ENCODE assay signal across 24 mouse cellular contexts in genomic region chr13:21915487-21915886, GRCm38 (mm10). TPM values are rescaled to one million over a fixed set of nuclear protein-coding genes. Genes with fewer than 3 reads are reported as not detected.
DNase-seq lines count a peak whose midpoint lies in the region; ATAC-seq lines count a peak whose summit lies in the region.
"Had no signal": no experiment of that assay in that cellular context is flagged by ENCODE, and none has a peak within 500 bp of the region (broad histone marks: within the 10 kb centered on the region; RNA-seq: fewer than 3 reads in every experiment).

No protein-coding gene starts in this region.

- no peaks in the 10 kb centered on the region for H3K36me3 ChIP-seq in heart, embryonic 10.5 days
- no peaks in the 10 kb centered on the region for H3K36me3 ChIP-seq in midbrain, embryonic 10.5 days
- H3K36me3 ChIP-seq in midbrain, embryonic 13.5 days = no peaks in the 10 kb centered on the region
- H3K36me3 ChIP-seq in liver, embryonic 12.5 days = no peaks in the 10 kb centered on the region
- H3K36me3 ChIP-seq in midbrain, embryonic 16.5 days (ENCODE audit: control insufficient read depth, insufficient read depth, low read length) = no peaks in the 10 kb centered on the region
- H3K36me3 ChIP-seq: forebrain, embryonic 12.5 days; G1E; hindbrain, embryonic 10.5 days; neural tube, embryonic 15.5 days; stomach, embryonic 15.5 days had no signal

- H3K4me1 ChIP-seq in heart, embryonic 10.5 days = peaks cover 8% of the 10 kb centered on the region; the same call in 1 of the 2 replicates
- peaks cover 34% of the 10 kb centered on the region for H3K4me1 ChIP-seq in midbrain, embryonic 10.5 days
- H3K4me1 ChIP-seq in midbrain, embryonic 13.5 days (replicated peaks) = peaks cover 14% of the 10 kb centered on the region
- H3K4me1 ChIP-seq in liver, embryonic 12.5 days = peaks cover 74% of the 10 kb centered on the region
- H3K4me1 ChIP-seq in midbrain, embryonic 16.5 days (ENCODE audit: control insufficient read depth, insufficient read depth, low read length) = peaks cover 9% of the 10 kb centered on the region

- WGBS in heart, embryonic 10.5 days = 45% methylated on average over 5 of the region's 5 CpGs
- WGBS in midbrain, embryonic 10.5 days = 42% methylated on average over 5 of the region's 5 CpGs
- WGBS in midbrain, embryonic 13.5 days = 52% methylated on average over 5 of the region's 5 CpGs
- 28% methylated on average over 5 of the region's 5 CpGs for WGBS in liver, embryonic 12.5 days (ENCODE audit: insufficient replicate concordance)
- 53% methylated on average over 5 of the region's 5 CpGs for WGBS in midbrain, embryonic 16.5 days

- DNase-seq in heart, embryonic 10.5 days (ENCODE audit: low spot score) = no peak
- no peak for DNase-seq in heart, adult 8-10 months (ENCODE audit: low spot score)
- no peak for DNase-seq in midbrain, embryonic 10.5 days (ENCODE audit: low spot score)
- DNase-seq: adrenal gland, adult 2 months; cerebellum, adult 9-10 months; gastrocnemius, postnatal 36 days; heart, postnatal 10 days; kidney, adult 11 months; kidney, postnatal 14 days; left cerebral cortex, postnatal 4 days; lung, postnatal 4 days; thymus, adult 18-20 months; thymus, postnatal 4 days had no signal

- H3K27me3 ChIP-seq in heart, embryonic 10.5 days (ENCODE audit: insufficient read depth, poor library complexity, severe bottlenecking) = no peaks in the 10 kb centered on the region
- peaks cover 26% of the 10 kb centered on the region; the same call in 1 of the 2 replicates for H3K27me3 ChIP-seq in midbrain, embryonic 10.5 days (ENCODE audit: low read depth, poor library complexity, severe bottlenecking)
- H3K27me3 ChIP-seq in midbrain, embryonic 13.5 days = peaks cover 71% of the 10 kb centered on the region
- H3K27me3 ChIP-seq in liver, embryonic 12.5 days (replicated peaks) = peaks cover 9% of the 10 kb centered on the region; the same call in 1 of the 2 replicates
- H3K27me3 ChIP-seq in midbrain, embryonic 16.5 days (ENCODE audit: control insufficient read depth, insufficient read depth, low read depth, low read length) = peaks cover 46% of the 10 kb centered on the region

- H3K9me3 ChIP-seq in heart, embryonic 10.5 days = no peaks in the 10 kb centered on the region
- H3K9me3 ChIP-seq in midbrain, embryonic 10.5 days (replicated peaks) = no peaks in the 10 kb centered on the region
- H3K9me3 ChIP-seq in midbrain, embryonic 13.5 days = no peaks in the 10 kb centered on the region
- H3K9me3 ChIP-seq in liver, embryonic 12.5 days (replicated peaks) = no peaks in the 10 kb centered on the region
- no peaks in the 10 kb centered on the region for H3K9me3 ChIP-seq in midbrain, embryonic 16.5 days (replicated peaks; ENCODE audit: control insufficient read depth, low read length, poor library complexity, severe bottlenecking)
- H3K9me3 ChIP-seq: forebrain, embryonic 12.5 days; G1E; hindbrain, embryonic 10.5 days; neural tube, embryonic 15.5 days; stomach, embryonic 15.5 days had no signal

- no peak overlapping the region for H3K9ac ChIP-seq in midbrain, embryonic 13.5 days (replicated peaks)
- no peak overlapping the region for H3K9ac ChIP-seq in liver, embryonic 12.5 days
- H3K9ac ChIP-seq in midbrain, embryonic 16.5 days (ENCODE audit: low read depth, low read length) = no peak overlapping the region
- H3K9ac ChIP-seq: forebrain, embryonic 12.5 days; neural tube, embryonic 15.5 days; stomach, embryonic 15.5 days had no signal

- no peak overlapping the region for H3K27ac ChIP-seq in heart, embryonic 10.5 days
- no peak overlapping the region for H3K27ac ChIP-seq in midbrain, embryonic 10.5 days (replicated peaks)
- H3K27ac ChIP-seq in midbrain, embryonic 13.5 days = no peak overlapping the region
- H3K27ac ChIP-seq in liver, embryonic 12.5 days = no peak overlapping the region
- no peak overlapping the region for H3K27ac ChIP-seq in midbrain, embryonic 16.5 days (ENCODE audit: low read length)
- H3K27ac ChIP-seq: forebrain, embryonic 12.5 days; hindbrain, embryonic 10.5 days; neural tube, embryonic 15.5 days; stomach, embryonic 15.5 days had no signal

- no peak overlapping the region for H3K4me2 ChIP-seq in midbrain, embryonic 13.5 days (replicated peaks)
- H3K4me2 ChIP-seq in liver, embryonic 12.5 days = peak overlapping the region; percentile 70
- H3K4me2 ChIP-seq in midbrain, embryonic 16.5 days (ENCODE audit: low read length) = no peak overlapping the region

- ATAC-seq in midbrain, embryonic 13.5 days = no peak
- no peak for ATAC-seq in liver, embryonic 12.5 days
- no peak for ATAC-seq in frontal cortex, adult (ENCODE audit: low TSS enrichment)
- no peak for ATAC-seq in inflammation-experienced regulatory T-cells, adult 6 months
- no peak for ATAC-seq in midbrain, embryonic 16.5 days
- ATAC-seq: hindbrain, embryonic 16.5 days had no signal

- H3K4me3 ChIP-seq in heart, embryonic 10.5 days = peak overlapping the region; percentile 60; the same call in 1 of the 2 replicates
- H3K4me3 ChIP-seq in midbrain, embryonic 10.5 days = peak overlapping the region; percentile 45; the same call in 1 of the 2 replicates
- H3K4me3 ChIP-seq in midbrain, embryonic 13.5 days (replicated peaks) = no peak overlapping the region
- H3K4me3 ChIP-seq in liver, embryonic 12.5 days = peak overlapping the region; percentile 61; the same call in 1 of the 2 replicates
- no peak overlapping the region for H3K4me3 ChIP-seq in midbrain, embryonic 16.5 days (ENCODE audit: low read depth, low read length)
- H3K4me3 ChIP-seq: neural tube, embryonic 15.5 days; stomach, embryonic 15.5 days had no signal

RNA-seq across cellular contexts. Expression of gene Zfp184, which starts 29.4 kb away (rescaled TPM):
- 7.4 and 9.1 TPM in 2 replicates for polyA plus RNA-seq in heart, embryonic 10.5 days (2016; fragmentation: Nextera tagmentation; extraction: Ambion mirVana)
- 1 to 10 TPM in 1 of 4 experiments, under 1 TPM in 3; 0.46 to 1.0 (median 0.83) TPM for total RNA-seq in heart, adult 8-10 months (2022)
- 23.8 and 24.8 TPM in 2 replicates for polyA plus RNA-seq in midbrain, embryonic 10.5 days (2016; fragmentation: Nextera tagmentation; extraction: Ambion mirVana)
- polyA plus RNA-seq in midbrain, embryonic 13.5 days (2015; fragmentation: Nextera tagmentation; extraction: Ambion mirVana) = 20.5 and 22.3 TPM in 2 replicates
- polyA plus RNA-seq in liver, embryonic 12.5 days (2016; fragmentation: Nextera tagmentation; extraction: Ambion mirVana) = 1.9 and 2.5 TPM in 2 replicates
- not detected for polyA plus RNA-seq in inflammation-experienced regulatory T-cells, adult 6 months (2017; shearing (Covaris generic))
- 12.0 and 13.7 TPM in 2 replicates for polyA plus RNA-seq in midbrain, embryonic 16.5 days (2015; fragmentation: Nextera tagmentation; extraction: Ambion mirVana)

Comparison
In these comparisons a context has a peak if more than half of its experiments do, and no peak if none do; other contexts are left out.
1. H3K4me3 ChIP-seq: peak in heart, embryonic 10.5 days (single experiment), midbrain, embryonic 10.5 days (single experiment) and liver, embryonic 12.5 days (single experiment); none in midbrain, embryonic 13.5 days (single experiment) and midbrain, embryonic 16.5 days (single experiment).